Mouse (Mus musculus): ENCODE measurements at regions not wholly inside any gene's neighbourhood (a gene's known extent, or its start where the extent isn't known, plus 50 kb on each side); places are given as distances from the start of the nearest gene placed in this dataset.

DNA sequence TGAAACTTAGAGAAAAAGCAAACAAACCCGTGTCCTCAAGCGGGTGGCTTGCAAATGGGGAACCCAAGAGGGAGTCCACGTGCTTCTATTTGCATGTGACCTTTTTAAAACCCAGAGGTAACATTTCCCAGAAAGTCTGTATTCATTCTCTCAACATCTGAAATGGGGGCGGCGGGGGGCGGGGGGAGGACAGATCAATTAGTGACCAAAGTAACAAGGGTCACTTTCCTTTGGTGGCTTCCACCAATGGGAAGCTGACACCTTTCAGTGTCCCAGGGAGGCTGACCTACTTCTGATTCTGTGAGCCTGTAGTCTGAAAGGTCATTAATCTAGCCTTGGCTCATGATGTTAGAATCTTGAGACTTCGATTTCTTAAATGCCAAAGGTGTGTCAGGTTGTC lies 236.0 kb downstream of the Gm11011 start:
- DNase-seq (ENCODE audit: low spot score) = no peak

DNA sequence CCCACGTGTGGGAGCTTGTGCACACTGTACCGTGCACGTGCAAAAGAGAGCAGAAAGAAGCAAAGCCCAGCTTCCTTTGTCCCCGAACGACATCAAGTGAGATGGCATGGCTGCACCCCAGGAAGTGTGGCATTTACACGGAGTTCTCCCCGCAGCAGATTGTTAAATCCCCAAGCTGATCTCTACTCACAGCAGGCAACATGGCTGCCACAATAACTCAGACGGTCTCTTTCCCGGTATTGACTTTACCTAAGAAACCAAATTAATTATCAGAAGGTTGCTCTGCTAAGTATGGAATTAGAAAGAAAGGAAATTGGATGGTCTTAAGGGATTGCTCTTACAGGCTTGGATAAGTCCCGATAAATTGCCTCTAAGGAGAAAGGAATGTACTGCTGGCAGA lies 241.4 kb downstream of the Gm11011 start:
- no peak for DNase-seq (ENCODE audit: low spot score)

DNA sequence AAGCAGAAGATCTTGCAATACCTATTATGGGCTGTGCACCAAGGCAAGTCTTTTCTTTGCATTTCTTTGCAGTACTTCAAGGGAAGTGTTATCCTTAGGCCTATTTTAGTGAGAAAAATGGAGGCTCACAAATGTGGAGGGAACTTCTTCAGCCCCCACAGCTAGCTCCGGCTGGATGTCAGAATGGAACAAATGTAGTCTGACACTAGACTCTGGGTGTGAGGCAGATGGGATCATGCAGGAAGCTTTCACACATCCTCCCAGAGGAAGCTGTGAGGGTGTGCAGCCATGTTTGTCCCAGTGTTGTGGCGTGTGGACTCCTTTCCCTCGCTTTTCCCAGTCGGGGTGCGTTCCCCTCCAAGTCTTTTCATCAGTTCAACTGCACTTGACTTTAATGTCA lies 268.0 kb downstream of the Gm11011 start:
- DNase-seq (ENCODE audit: low spot score) = no peak

DNA sequence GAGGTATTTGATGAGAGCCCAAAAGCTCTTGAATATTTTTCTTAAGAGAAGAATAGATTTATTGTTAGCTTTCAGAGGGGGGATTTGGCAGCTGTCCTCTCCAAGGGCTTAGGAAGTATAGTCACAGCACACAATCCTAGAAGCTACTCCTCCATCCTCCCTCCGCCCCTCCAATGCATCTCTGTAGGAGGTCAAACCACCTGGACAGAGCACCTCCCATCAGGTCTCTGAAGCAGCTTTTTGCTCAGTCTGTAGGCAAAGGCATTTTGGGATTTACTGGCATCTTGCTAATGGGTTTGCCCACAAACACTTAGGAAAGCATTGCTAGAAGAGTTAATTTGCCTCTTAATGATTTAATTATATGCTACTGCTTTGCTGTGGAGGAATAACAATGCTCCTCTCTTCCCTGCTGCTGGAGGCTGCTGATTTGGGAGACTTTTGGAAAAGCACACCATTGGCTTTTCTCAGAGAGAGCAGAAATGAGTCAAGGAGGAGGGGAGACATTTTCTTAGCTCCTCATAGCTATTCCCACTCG lies 273.1 kb downstream of the Gm11011 start:
- no peak for DNase-seq (ENCODE audit: low spot score)

DNA sequence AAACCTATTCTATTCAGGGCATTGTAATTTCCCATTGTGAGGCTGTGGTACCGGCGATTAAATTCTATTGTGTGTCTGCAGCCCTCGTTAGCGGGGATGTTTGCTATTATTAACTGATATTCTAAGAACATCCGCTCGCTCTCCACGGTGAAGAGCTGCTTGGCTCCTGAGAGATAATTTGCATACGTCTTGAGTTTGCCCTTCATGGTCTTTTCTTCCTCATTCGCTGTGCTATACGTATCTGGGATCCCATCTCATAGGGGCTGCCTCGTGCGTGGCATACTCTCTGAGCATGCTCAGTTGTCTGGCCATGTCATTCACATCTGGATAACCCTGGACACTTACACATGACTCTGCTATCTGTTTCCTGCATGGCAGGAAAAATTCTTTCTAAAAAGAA lies 275.7 kb downstream of the Gm11011 start:
- no peak for DNase-seq (ENCODE audit: low spot score)

DNA sequence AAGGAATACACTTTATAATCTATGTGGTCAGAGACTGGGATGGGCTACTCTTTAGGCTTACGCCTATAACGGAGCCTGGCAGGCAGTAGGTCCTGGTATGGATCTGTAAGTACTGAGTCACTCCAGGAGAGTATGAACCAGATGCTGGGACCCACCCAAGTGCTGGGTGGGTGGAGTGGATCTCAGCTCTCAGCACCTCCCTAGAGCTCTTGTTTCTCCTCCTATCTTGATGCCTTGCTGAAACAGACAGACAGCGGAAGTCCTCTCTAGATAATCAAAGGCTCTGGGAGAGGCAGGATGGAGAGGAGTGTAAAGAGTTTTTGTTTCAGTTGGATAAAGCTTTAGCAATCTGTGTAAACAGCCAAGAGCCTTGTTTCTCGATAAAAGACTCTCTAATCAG lies 276.2 kb downstream of the Gm11011 start:
- no peak for DNase-seq (ENCODE audit: low spot score)

DNA sequence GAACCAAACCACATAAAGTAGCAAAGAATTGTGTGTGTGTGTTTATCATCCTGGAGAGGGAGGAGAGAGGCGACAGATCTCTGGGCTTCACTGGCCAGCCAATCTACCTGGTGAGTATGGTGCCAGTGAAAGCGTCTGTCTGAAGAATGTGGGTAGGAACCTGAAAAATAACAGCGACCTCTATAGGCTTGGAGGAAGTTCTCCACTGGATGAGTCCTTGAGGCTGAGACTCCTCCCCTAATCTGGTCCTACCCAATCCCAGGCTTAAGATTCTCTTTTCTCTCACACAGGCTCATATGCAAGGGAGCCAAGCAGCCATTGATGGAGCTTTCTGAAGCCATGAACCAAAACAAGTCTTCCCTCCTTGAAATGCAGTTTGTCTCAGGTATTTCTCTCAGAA lies 283.2 kb downstream of the Gm11011 start:
- DNase-seq (ENCODE audit: low spot score) = no peak

DNA sequence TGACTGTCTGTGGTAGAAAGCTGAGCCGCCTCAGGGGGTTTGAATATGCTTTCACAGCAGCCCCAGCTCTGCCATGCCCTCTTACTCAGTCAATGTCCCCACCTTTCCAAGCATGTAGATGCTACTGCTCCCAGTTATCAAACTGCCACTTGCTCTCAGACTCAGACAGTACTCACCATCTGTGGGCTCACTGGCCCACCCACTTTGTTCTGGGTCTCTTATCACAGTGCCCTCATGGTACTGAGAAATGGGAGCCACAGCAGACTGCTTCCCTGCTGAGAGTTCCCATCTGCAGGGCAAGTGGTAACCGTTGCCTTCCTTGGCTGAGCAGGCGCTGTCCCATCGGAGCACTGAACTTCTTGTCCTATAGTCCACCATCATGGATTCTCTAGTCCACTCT lies 286.6 kb downstream of the Gm11011 start:
- DNase-seq (ENCODE audit: low spot score) = no peak

DNA sequence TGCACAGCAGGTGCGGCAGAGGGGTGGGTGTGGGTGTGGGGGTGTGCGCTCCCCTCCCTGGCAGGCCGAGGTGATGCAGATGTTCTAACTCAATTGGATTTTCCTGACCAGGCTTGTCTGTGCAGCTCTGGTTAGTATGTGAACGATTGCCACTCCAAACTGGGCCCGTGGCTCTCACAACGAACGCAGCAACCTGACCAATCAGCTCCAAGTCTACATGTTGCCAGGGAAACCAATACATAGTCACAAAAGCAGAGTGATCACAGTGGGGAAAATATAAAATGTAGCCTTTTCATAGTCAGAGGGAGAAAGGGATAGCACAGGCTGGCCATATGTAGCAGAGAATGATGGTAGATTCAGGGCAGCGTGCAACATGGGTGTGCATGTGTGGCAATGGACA lies 287.1 kb downstream of the Gm11011 start:
- peak; percentile 53 for DNase-seq (ENCODE audit: low spot score)

DNA sequence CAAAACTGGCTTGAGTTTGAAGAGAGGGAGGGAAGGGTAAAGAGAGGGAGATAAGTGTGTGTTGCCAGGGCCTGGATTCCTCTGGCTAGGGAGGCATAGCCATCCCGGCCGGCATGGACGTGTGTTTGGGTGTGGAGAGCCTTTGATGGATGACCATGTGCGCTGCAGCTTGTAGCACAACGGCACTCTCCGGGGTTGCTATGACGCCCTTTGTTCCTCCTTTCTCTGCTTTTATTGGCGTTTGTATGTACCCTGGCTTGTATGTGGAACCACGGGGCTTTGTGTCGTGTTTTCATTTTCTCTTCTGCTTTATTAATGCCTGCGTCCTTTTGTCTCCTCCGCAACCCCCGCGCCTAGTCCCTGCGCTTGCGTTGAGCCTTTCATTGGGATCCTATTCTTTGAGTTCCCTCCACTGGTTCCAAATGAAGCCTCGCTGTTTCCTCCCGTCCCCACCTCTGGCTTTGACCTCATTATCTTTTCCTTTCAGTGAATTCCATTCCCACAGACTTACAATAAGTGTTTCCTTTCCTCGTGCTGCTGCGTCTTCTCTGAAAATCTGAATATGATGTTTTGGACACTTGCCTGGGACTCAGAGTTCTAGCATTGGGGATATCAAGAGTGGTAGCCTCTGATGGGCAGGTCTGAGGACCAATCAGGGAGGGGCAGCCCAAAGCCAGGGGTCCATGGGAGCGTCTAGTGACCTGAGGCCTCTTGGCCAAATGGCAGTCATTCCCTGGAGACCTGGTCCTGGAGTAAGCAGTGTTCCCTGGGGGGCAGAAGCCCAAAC lies 289.5 kb downstream of the Gm11011 start:
- DNase-seq (ENCODE audit: low spot score) = no peak

DNA sequence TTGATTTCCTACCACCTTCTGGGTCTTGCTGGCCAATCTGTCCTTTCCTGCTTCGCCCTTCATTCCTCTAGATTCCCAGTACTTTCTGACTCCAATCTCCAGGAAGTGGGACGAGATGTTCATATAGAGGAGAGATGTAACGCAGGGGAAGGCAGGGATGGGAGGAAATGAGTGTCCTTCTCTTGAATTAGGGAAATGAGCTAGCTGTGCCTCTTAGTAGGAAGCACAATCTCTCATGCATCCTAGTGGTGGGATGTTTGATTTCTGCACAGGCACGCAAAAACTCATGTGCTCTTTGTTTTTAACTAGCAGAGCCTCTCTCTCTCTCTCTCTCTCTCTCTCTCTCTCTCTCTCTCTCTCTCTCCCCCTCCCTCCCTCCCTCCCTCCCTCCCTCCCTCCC lies 290.3 kb downstream of the Gm11011 start:
- no peak for DNase-seq (ENCODE audit: low spot score)

DNA sequence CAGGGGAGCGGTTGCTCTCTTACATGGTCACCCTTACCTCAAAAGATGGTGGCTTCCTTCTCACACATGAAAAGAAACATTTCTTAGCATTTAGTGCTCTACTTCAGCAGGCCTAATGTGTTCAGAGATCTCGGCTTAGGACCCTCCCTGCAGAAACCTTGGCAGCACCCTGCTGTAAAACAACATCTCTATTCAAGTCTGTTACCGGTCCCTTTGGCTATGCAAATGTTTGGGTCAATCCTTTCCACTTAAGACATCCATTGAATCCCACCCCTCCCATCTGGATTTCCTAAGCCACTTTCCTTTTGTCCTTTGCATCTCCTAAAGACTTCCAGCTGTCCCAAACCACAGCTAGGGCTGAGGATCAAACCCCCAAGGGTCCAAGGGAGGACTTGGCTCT lies 294.2 kb downstream of the Gm11011 start:
- no peak for DNase-seq (ENCODE audit: low spot score)

DNA sequence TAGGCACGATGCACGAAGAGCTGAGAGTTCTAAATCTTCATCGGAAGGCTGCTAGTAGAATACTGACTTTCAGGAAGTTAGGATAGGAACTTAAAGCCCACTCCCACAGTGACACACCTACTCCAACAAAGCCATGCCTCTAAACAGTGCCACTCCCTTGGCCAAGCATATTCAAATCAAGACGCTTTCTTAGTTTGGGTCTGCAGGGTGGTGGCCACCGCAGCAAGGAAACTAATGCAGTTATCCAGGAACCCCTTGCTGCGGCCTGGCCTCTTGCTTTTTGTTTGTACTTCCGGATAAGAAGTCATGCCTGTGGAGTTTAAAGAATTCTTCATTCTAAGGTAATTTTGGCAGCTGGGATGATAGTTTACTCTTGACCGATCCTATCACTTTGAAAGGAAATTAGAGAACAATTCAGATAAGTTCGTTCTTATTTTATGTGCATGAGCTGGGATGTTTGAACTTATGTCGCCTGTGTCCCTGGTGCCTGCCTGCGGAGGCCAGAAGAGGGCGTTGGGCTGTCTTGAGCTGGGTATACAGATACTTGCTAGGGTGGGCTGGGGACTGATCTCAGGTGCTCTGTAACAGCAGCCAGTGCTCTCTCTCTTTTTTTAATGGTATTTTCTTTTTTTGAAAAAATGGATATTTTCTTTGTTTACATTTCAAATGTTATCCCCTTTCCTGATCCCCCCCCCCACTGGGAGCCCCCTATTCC lies 298.5 kb downstream of the Gm11011 start:
- DNase-seq (ENCODE audit: low spot score) = no peak

DNA sequence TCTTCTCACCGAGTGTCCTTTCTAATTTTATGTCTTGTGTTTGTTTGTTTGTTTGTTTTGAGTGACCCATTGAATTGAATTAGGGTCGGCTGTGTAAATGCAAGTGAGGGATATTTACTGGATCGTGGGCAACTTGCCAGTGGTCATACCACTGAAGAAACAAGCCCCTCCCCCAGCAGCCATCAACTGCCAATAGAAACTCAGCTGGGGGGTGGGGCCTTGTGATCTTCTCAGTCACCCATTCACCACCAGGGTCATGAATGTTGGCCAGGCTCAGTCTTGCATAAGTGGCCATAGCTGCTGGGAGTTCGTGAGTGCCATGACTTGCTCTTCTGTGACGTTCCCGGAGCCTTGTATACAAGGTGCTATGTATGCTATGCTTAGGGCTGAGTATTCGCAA lies 300.8 kb downstream of the Gm11011 start:
- no peak for DNase-seq (ENCODE audit: low spot score)

DNA sequence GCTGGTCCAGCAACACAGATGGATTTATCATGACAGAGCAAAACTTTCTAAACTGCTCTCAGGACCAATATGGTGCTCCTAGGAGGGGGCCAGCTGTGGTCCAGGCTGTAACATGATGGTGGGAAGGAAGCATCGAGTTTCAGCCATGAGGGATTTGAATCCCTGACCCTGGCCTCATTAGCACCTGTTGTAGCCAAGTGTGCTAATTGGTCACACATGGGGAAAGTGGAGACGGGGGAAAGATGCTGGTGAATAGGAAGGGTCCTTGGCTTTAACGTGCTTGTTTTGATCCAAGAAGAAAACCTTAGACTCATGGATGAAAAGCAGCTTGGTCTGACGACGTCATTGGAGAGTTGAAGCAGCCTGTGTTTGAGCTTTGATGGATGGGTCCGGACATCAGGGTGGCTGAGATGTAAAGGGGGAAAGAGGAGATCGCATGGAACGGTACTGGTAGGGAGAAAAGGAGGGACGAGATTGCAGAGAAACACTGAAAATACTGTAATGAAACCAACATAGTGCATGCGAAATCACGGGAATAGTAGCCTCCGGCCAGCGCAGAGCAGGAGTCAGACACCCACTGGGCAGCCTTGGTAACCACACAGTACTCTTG lies 304.9 kb downstream of the Gm11011 start:
- no peak for DNase-seq (ENCODE audit: low spot score)

DNA sequence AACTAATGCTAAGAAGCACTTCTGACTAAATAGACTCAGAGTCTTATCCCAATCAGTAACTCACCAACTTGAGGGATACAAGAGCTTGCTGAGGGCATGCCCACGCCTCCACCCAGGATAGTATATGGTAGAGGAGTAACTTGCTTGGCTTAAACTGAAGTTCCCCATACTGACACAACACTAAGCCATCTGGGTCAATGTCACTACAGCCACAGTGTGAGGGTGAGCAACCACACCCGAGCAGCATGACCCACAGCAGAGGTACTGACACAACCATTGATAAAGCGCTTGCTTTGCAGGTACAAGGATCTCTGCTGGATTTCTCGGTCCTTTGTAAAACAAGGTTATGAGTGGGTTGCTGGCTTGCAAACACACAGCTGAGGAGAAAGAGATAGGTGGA lies 312.2 kb downstream of the Gm11011 start:
- DNase-seq (ENCODE audit: low spot score) = no peak

DNA sequence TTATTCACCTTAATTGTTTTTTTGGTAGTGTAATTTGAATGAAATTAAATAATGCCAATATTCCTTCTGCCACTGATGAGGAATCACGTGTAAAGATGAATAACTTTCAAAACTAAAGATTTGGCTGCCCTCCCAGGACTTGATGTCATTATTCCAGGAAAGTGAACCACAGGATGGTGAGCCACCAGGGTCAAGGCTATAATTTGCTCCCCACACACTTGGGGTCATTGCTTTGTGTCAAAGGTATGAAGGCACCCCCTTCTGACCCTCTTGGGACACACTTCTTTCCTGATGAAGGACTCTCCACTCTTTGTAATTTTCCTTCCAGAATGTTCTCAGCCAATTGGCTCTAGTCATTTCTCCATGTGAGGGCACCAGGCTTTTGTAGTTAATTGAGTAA lies 313.4 kb downstream of the Gm11011 start:
- DNase-seq (ENCODE audit: low spot score) = no peak

DNA sequence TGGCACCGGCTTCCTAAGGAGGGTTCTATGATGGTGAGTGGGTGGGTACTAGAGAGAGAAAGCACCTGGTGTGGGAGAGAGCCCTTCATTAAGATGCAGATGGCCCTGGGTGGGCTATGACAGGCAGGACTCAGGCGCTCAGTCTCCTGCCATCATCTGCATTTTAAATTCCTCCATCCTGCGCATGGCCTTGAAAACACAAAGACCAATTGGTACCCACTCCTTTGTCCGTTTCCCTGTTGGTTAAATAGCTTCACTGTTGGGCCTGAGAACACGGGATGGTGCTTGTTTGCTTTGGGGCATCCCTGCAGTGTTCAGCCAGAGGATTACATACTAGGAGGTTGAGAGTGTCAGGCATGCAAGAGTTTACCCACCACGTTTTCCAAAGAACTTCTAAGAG lies 314.9 kb downstream of the Gm11011 start:
- no peak for DNase-seq (ENCODE audit: low spot score)

DNA sequence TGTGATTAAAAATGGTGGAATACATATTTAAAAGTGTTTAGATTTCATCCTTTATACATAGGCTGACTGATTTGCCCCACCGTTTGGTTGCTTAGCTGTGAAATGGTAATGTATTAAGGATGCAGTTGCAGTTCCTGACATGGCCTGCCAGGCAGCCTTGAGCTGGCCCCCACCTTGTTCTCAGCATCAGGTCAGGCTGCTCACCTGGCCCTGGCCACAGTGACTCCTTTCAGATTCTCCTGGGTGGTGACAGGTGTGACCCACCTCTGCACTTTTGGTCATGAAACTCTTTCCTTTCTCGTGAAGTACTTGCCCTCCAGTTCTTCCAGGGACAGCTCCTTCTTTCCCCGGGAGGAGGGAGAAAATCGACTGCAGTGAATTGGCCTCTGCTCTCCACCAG lies 315.5 kb downstream of the Gm11011 start:
- DNase-seq (ENCODE audit: low spot score) = no peak

DNA sequence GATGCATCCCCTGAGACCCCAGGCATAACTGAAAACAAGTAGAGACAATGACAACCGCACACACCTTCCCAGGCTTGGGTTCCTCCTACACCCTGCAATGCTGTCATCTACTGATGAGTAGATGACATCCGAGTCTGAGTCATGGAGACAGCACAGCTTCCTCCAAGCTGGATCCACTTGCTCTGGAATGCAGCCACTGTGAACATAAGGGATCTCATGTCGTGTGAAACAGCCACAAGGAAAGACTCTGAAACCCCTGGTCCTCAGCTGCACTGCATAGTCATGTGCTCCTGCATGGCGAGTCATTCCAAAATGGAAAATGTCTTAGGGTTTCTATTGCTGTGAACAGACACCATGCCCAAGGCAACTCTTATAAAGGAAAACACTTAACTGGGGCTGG lies 305.2 kb upstream of the Zfp64 start:
- DNase-seq (ENCODE audit: low spot score) = no peak

DNA sequence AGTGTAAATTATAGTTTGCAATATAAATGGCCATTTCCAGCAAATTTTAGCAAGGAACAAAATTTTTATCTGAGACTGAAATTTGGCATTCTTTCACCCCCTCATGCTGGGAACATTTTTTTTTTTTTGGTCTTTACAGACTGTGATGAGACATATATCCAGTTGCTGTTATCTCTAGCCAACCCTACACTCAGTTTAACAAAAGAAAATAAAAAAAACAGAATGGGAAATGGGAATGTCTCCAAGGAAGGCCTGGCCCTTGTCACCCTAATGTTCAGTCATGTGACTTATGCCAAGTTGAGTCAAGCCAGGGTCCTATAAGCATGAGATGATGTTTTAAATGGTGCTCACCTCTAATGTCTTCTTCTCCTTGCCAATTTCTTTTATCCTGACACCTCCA lies 289.2 kb upstream of the Zfp64 start:
- DNase-seq (ENCODE audit: low spot score) = no peak

DNA sequence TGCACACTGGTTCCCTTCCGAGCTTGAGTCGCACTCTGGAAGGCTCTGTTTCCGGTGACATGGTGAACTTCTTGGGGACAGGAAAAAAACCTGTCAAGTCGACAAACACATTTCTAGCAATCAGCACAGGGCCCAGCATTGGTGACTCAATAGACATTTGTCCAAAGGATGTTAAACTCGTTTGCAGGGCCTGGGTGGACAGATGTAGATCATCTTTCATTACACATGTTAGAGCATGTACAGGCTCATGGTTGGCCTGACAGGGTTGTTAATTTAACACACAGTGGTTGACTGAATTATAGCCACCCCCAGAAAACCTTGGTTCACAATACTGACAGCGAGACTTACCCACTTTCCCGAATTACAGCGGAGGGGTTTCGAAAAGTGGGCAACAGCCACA lies 288.6 kb upstream of the Zfp64 start:
- no peak for DNase-seq (ENCODE audit: low spot score)

DNA sequence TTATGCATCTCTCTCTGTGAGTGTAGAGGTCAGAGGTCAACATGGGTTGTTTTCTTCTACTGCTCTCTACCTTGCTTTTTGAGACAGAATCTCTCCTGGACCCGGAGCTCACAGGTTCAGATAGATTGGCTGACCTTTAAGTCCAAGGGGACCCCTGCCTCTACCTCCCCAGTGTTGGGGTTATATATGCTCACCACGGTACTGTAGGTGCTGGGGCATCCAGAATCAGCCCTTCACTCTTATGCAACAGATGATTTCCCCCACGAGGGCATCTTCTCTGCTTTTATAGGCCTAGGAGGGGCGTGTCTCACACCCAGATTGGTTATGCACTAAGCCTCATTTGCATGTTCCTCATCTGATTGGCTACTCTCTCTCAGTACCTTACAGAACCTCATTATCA lies 282.5 kb upstream of the Zfp64 start:
- no peak for DNase-seq (ENCODE audit: low spot score)

All from layer of hippocampus, adult 11-12 months (tissue).